Mouse (Mus musculus): ENCODE data around the gene Golga7b.

DNA sequence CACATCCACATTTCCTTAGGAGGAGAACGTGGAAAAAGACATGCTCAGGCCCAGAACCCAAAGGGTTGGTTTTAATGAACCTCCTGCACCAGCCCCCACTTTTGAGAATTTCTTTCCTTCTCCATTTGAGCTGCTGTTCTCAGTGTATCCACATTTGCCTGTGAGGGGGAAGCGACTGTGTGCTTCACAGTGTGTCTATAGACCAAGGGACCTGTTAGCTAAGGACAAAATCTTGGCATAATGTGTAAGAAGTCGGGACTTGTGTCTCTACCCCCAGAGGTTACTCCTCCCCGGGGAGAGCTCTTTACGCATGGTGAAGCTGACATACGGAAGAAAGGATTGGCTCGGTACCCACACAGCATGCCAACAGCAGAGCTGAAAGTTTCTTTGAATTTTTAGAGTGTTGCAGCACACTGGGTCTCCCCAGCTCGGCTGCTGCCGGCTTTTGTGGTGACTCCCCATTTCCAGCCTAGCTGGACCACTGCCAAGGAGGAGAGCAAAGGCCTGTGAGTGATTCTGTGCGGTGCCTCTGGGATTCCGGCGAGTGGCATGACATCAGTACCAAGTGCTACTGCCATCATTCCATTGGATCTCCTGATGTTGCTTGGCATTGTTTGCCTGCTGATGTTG lies 9.4 kb downstream of the Golga7b start:
- no peak for TF ChIP-seq GATA1 (IDR thresholded peaks at IDR 0.05; ENCODE audit: borderline replicate concordance, low read length)
- no peak for TF ChIP-seq FLI1 (IDR thresholded peaks at IDR 0.05; ENCODE audit: low read length)
